Mouse (Mus musculus): ENCODE results near the gene Csnk2b. TPM values are rescaled to one million over a fixed set of nuclear protein-coding genes. Genes with fewer than 3 reads are reported as not detected.

The Csnk2b gene
- polyA plus RNA-seq, 2 experiments = 79.2 to 127 TPM

GRCm38 (mm10) chr17:35108097-35108496, 13.8 kb downstream of the Csnk2b start, which contains the start of gene Ly6g5c:
Gene Ly6g5c, plus strand, starts transcription at chr17:35108279.
- H3K9ac ChIP-seq (replicated peaks) = no peak within 1 kb of the TSS
- 76% methylated on average over 6 of the region's 6 CpGs for WGBS (ENCODE audit: insufficient replicate concordance)
- TF ChIP-seq EP300 (IDR thresholded peaks at IDR 0.05; ENCODE audit: low read depth) = no peak
- no peak for TF ChIP-seq CTCF (IDR thresholded peaks at IDR 0.05; ENCODE audit: low read depth)
- H3K4me2 ChIP-seq (ENCODE audit: low read depth) = no peak within 1 kb of the TSS
- H3K9me3 ChIP-seq (ENCODE audit: control insufficient read depth, low read length) = no peaks in the 10 kb centered on the region
- H3K4me1 ChIP-seq (replicated peaks; ENCODE audit: control insufficient read depth in 2 of 2, insufficient read depth in 2 of 2, low read length in 1 of 2) = peaks cover 25 to 32% of the 10 kb centered on the region in 2 experiments
- DNase-seq (ENCODE audit: low read depth in 3 of 3, low spot score in 3 of 3) (no peak), ATAC-seq (ENCODE audit: insufficient read depth) (no peak)
- H3K4me3 ChIP-seq (ENCODE audit: insufficient read depth in 1 of 2, low read depth in 2 of 2, low read length in 2 of 2) = no peak within 1 kb of the TSS
- H3K27me3 ChIP-seq (ENCODE audit: control insufficient read depth, insufficient read depth, low read length) = no peaks in the 10 kb centered on the region
- H3K36me3 ChIP-seq (replicated peaks; ENCODE audit: control insufficient read depth, insufficient read depth, low read depth) = no peaks in the 10 kb centered on the region
- H3K27ac ChIP-seq = no peak within 1 kb of the TSS

- no peak for TF ChIP-seq EP300 (IDR thresholded peaks at IDR 0.05; ENCODE audit: low read depth)
- no peak for TF ChIP-seq CTCF (IDR thresholded peaks at IDR 0.05; ENCODE audit: low read depth)
- DNase-seq (ENCODE audit: low read depth in 3 of 3, low spot score in 3 of 3) (no peak), ATAC-seq (ENCODE audit: insufficient read depth) (no peak)
- Histone ChIP-seq H3K27ac (no peak overlapping the region), H3K36me3 (replicated peaks; ENCODE audit: control insufficient read depth, insufficient read depth, low read depth) (peaks cover 3% of the 10 kb centered on the region), H3K4me1 (replicated peaks; ENCODE audit: control insufficient read depth in 2 of 2, insufficient read depth in 2 of 2, low read length in 1 of 2) (peaks cover 25 to 34% of the 10 kb centered on the region in 2 experiments), H3K4me2 (ENCODE audit: low read depth) (no peak overlapping the region), H3K27me3 (ENCODE audit: control insufficient read depth, insufficient read depth, low read length) (no peaks in the 10 kb centered on the region), H3K9me3 (ENCODE audit: control insufficient read depth, low read length) (no peaks in the 10 kb centered on the region), H3K9ac (replicated peaks) (no peak overlapping the region), H3K4me3 (ENCODE audit: insufficient read depth in 1 of 2, low read depth in 2 of 2, low read length in 2 of 2) (no peak overlapping the region)
- 68% methylated on average over 3 of the region's 3 CpGs for WGBS (ENCODE audit: insufficient replicate concordance)
These were observed 15.3 kb downstream of the Csnk2b start for GRCm38 (mm10) chr17:35106522-35106921.

DNA sequence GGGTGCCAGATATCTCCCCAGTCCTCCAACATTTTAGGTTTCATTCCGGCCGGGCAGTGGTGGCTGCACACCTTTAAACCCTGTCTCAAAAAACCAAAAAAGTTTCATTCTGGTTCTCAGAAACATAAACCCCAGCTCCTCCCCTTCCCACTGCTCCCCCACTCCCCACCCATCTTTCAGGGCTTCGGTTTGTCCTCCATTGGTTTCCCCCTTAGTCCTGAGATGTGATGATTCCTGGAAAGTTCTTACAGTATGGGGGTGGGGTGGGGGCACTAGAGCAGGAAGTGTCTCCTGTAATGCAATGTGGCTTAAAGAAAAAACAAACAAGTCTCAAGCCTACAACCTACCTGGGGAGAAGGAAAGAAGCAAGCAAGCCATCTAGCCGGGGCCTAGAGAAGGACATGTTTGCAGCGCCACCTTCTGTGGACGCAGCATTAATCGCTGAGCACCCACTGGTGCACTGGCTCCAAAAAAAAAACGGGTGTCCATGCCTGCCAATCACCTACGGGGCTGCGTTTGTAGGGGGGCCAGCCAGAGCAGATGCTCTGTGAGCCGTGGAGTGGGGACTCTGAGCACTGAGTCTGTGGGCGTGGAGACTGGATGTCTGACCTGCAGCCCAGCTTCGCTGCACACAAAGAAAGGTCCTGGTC, 16.0 kb downstream of the Csnk2b start:
- no peaks in the 10 kb centered on the region for H3K9me3 ChIP-seq (ENCODE audit: control insufficient read depth, low read length)
- H3K4me2 ChIP-seq (ENCODE audit: low read depth) = peak overlapping the region; percentile 32; the same call in 1 of the 2 replicates
- 21% methylated on average over 13 of the region's 13 CpGs for WGBS (ENCODE audit: insufficient replicate concordance)
- H3K9ac ChIP-seq (replicated peaks) = peak overlapping the region; percentile 6; the same call in 1 of the 2 replicates
- H3K4me3 ChIP-seq (ENCODE audit: insufficient read depth in 1 of 2, low read depth in 2 of 2, low read length in 2 of 2) = no peak overlapping the region
- H3K36me3 ChIP-seq (replicated peaks; ENCODE audit: control insufficient read depth, insufficient read depth, low read depth) = peaks cover 8% of the 10 kb centered on the region
- ATAC-seq (ENCODE audit: insufficient read depth) (no peak), DNase-seq (ENCODE audit: low read depth in 3 of 3, low spot score in 3 of 3) (peak in 1 of 3 experiments; percentile 40)
- peak; percentile 87 for TF ChIP-seq CTCF (IDR thresholded peaks at IDR 0.05; ENCODE audit: low read depth)
- TF ChIP-seq EP300 (IDR thresholded peaks at IDR 0.05; ENCODE audit: low read depth) = no peak
- peak overlapping the region; percentile 67 for H3K27ac ChIP-seq
- H3K4me1 ChIP-seq (replicated peaks; ENCODE audit: control insufficient read depth in 2 of 2, insufficient read depth in 2 of 2, low read length in 1 of 2) = peaks cover 25 to 34% of the 10 kb centered on the region in 2 experiments
- no peaks in the 10 kb centered on the region for H3K27me3 ChIP-seq (ENCODE audit: control insufficient read depth, insufficient read depth, low read length)

- peak; percentile 89 for ATAC-seq (ENCODE audit: insufficient read depth)
- peak; percentile 74 to 79 (median 78) for DNase-seq (ENCODE audit: low read depth in 3 of 3, low spot score in 3 of 3)
- Histone ChIP-seq H3K27ac (peak overlapping the region; percentile 67), H3K4me1 (replicated peaks; ENCODE audit: control insufficient read depth in 2 of 2, insufficient read depth in 2 of 2, low read length in 1 of 2) (peaks cover 25 to 34% of the 10 kb centered on the region in 2 experiments), H3K4me2 (ENCODE audit: low read depth) (peak overlapping the region; percentile 48), H3K9ac (replicated peaks) (peak overlapping the region; percentile 53), H3K36me3 (replicated peaks; ENCODE audit: control insufficient read depth, insufficient read depth, low read depth) (peaks cover 13% of the 10 kb centered on the region), H3K4me3 (ENCODE audit: insufficient read depth in 1 of 2, low read depth in 2 of 2, low read length in 2 of 2) (no peak overlapping the region), H3K27me3 (ENCODE audit: control insufficient read depth, insufficient read depth, low read length) (no peaks in the 10 kb centered on the region), H3K9me3 (ENCODE audit: control insufficient read depth, low read length) (no peaks in the 10 kb centered on the region)
- TF ChIP-seq EP300 (IDR thresholded peaks at IDR 0.05; ENCODE audit: low read depth) (peak; percentile 91), CTCF (IDR thresholded peaks at IDR 0.05; ENCODE audit: low read depth) (no peak)
- 18% methylated on average over 6 of the region's 6 CpGs for WGBS (ENCODE audit: insufficient replicate concordance)
These were observed 17.1 kb downstream of the Csnk2b start for GRCm38 (mm10) chr17:35104754-35105153.

GRCm38 (mm10) chr17:35104079-35104478, 17.8 kb downstream of the Csnk2b start:
- Histone ChIP-seq H3K4me1 (replicated peaks; ENCODE audit: control insufficient read depth in 2 of 2, insufficient read depth in 2 of 2, low read length in 1 of 2) (peaks cover 25 to 34% of the 10 kb centered on the region in 2 experiments), H3K4me3 (ENCODE audit: insufficient read depth in 1 of 2, low read depth in 2 of 2, low read length in 2 of 2) (no peak overlapping the region), H3K27me3 (ENCODE audit: control insufficient read depth, insufficient read depth, low read length) (no peaks in the 10 kb centered on the region), H3K4me2 (ENCODE audit: low read depth) (peak overlapping the region; percentile 48), H3K27ac (peak overlapping the region; percentile 67), H3K9ac (replicated peaks) (peak overlapping the region; percentile 25), H3K36me3 (replicated peaks; ENCODE audit: control insufficient read depth, insufficient read depth, low read depth) (peaks cover 13% of the 10 kb centered on the region), H3K9me3 (ENCODE audit: control insufficient read depth, low read length) (no peaks in the 10 kb centered on the region)
- WGBS (ENCODE audit: insufficient replicate concordance) = 66% methylated on average over 7 of the region's 7 CpGs
- TF ChIP-seq CTCF (IDR thresholded peaks at IDR 0.05; ENCODE audit: low read depth) (no peak), EP300 (IDR thresholded peaks at IDR 0.05; ENCODE audit: low read depth) (no peak)
- ATAC-seq (ENCODE audit: insufficient read depth) = no peak; the same call in 1 of the 2 replicates
- DNase-seq (ENCODE audit: low read depth in 3 of 3, low spot score in 3 of 3) = no peak
